Mouse (Mus musculus): ENCODE data around the gene Zfp839.

GRCm38 (mm10) chr12:110889036-110890020 lies 39.3 kb downstream of the Zfp839 start, which contains the start of the genes Cinp and Tecpr2:
- TF ChIP-seq CTCF (IDR thresholded peaks at IDR 0.05; ENCODE audit: low read depth) (peak; percentile 19; the same call in 1 of the 2 replicates), EP300 (IDR thresholded peaks at IDR 0.05; ENCODE audit: low read depth) (no peak)

All from liver, embryonic 14.5 days (tissue).